Mouse (Mus musculus) megakaryocyte progenitor cell, adult 5-6 weeks (primary cell): ENCODE results near the gene Bik. TPM values are rescaled to one million over a fixed set of nuclear protein-coding genes. Genes with fewer than 3 reads are reported as not detected.

ENCODE experiments used
- ATAC-seq: replicated peaks from 2 replicates; pipeline ENCODE4 v1.8.0; 2016; ENCODE audit warnings: mild to moderate bottlenecking, moderate TSS enrichment, inconsistent platforms; ENCODE audit not compliant: poor library complexity
- total RNA-seq, 2 experiments: library from RNA; stranded (forward) in 1 of 2; stranded (reverse) in 1 of 2; fragments of 157-497, 149-512 nt in 1 of 2; fragments of 200-1000 nt in 1 of 2; gene quantifications; 2 replicates each; pipeline versions ENCODE4 v1.2.3 to v1.2.4; 2015 to 2017

Gene Bik
- total RNA-seq, 2 experiments from 2014 or later: 0.15 to 0.25 TPM

GRCm38 (mm10) chr15:83575543-83575942 is 48.9 kb downstream of the Bik start:
- ATAC-seq: no peak

- no peak for ATAC-seq
Measured at GRCm38 (mm10) chr15:83576651-83577050, 50.0 kb downstream of the Bik start.

GRCm38 (mm10) chr15:83582931-83583330 is 56.3 kb downstream of the Bik start:
- ATAC-seq: no peak

- peak; percentile 85 for ATAC-seq
Measured at GRCm38 (mm10) chr15:83583419-83584156, 56.9 kb downstream of the Bik start.

GRCm38 (mm10) chr15:83584741-83585220 is 58.1 kb downstream of the Bik start:
- no peak for ATAC-seq

- no peak for ATAC-seq
Measured at GRCm38 (mm10) chr15:83590841-83591240, 64.2 kb downstream of the Bik start.

GRCm38 (mm10) chr15:83591758-83592157 is 65.1 kb downstream of the Bik start:
- no peak for ATAC-seq

GRCm38 (mm10) chr15:83592260-83593188 is 65.9 kb downstream of the Bik start:
- peak; percentile 40 for ATAC-seq

GRCm38 (mm10) chr15:83593189-83593585 is 66.5 kb downstream of the Bik start:
- ATAC-seq: no peak

- peak; percentile 57 for ATAC-seq
Measured at GRCm38 (mm10) chr15:83593702-83594512, 67.2 kb downstream of the Bik start.

Other genes starting within 250 kb of the Bik start
- 19.9 and 23.7 TPM in 2 replicates for gene Arfgap3, start 176.6 kb upstream of the Bik start, total RNA-seq (2015)
- 21.4 and 25.4 TPM in 2 replicates for gene Arfgap3, start 176.6 kb upstream of the Bik start, total RNA-seq (2017)
- 40.0 and 47.4 TPM in 2 replicates for gene Pacsin2, start 62.3 kb upstream of the Bik start, total RNA-seq (2015)
- gene Pacsin2, start 62.3 kb upstream of the Bik start, total RNA-seq (2017): 71.7 and 101 TPM in 2 replicates
- gene Ttll1, start 16.0 kb upstream of the Bik start, total RNA-seq (2015): 6.2 and 7.6 TPM in 2 replicates
- 2.0 and 4.9 TPM in 2 replicates for gene Ttll1, start 16.0 kb upstream of the Bik start, total RNA-seq (2017)
- gene Tspo, start 36.7 kb downstream of the Bik start, total RNA-seq (2015): 123 and 129 TPM in 2 replicates
- gene Tspo, start 36.7 kb downstream of the Bik start, total RNA-seq (2017): 70.4 and 103 TPM in 2 replicates
- gene Mcat, start 36.9 kb downstream of the Bik start, total RNA-seq (2015): 13.2 and 17.6 TPM in 2 replicates
- 15.3 and 16.3 TPM in 2 replicates for gene Mcat, start 36.9 kb downstream of the Bik start, total RNA-seq (2017)
- gene Ttll12, start 68.3 kb downstream of the Bik start, total RNA-seq (2015): 17.0 and 20.8 TPM in 2 replicates
- gene Ttll12, start 68.3 kb downstream of the Bik start, total RNA-seq (2017): 10.9 and 11.6 TPM in 2 replicates
- not detected in 2 replicates for gene Scube1, start 198.2 kb downstream of the Bik start, total RNA-seq (2015)
- not detected in 2 replicates for gene Scube1, start 198.2 kb downstream of the Bik start, total RNA-seq (2017)